Mouse (Mus musculus) spleen, adult 2 months (tissue): Measurements from ENCODE around the gene Ccdc17.
A peak's percentile ranks its signal among the peaks of the same experiment; 100 is the strongest.

Experiments used
- CTCF ChIP-seq: fragments of 200-500 bp; IDR thresholded peaks from 2 replicates; pipeline ENCODE4 v1.5.1; 2011; ENCODE audit warnings: mild to moderate bottlenecking, inconsistent platforms; ENCODE audit not compliant: insufficient read depth, insufficient read length, insufficient replicate concordance; ENCODE audit errors: extremely low read depth
- POLR2A ChIP-seq: fragments of 200-500 bp; IDR thresholded peaks from 2 replicates; pipeline ENCODE4 v1.6.1; 2011; ENCODE audit warnings: low read depth, low read length, inconsistent platforms

DNA sequence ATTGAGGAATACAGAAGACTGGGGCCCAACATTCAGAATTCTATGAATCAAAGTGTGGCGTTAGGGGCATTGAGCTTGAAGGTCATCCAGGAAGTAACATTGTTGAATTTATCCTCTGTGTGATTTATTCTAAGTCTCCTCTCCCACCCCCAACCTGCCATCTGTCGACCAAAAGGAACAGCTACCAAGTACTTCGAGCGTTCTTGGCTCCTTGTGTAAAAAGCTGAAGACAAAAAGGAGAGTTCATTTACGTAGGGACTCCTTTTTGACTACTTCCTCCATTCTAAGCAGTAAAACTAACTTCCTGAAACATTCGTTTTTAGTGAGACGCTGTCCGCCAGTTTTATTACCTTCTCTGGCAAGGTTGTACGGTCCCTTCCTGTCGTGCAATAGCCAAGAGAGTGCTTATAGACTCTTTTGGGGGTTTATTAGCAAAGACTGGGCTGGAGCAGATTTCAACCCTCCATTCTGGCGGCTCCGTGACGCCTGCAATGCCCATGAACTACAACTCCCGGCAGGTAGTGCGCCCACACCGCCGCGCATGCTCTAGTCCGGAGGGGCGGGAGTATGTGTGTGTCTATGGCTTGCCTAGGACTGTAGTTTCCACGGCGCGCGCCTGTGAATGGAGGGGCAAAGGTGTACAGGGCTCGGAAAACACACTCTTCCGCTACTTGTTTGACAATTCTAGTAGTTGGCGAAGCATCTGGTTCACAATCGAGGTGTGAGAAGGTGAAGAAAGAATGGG lies 39.7 kb upstream of the Ccdc17 start:
- TF ChIP-seq CTCF (no peak), POLR2A (peak; percentile 91)
